Mouse (Mus musculus): Measurements from ENCODE around the gene 1810010H24Rik.

DNA sequence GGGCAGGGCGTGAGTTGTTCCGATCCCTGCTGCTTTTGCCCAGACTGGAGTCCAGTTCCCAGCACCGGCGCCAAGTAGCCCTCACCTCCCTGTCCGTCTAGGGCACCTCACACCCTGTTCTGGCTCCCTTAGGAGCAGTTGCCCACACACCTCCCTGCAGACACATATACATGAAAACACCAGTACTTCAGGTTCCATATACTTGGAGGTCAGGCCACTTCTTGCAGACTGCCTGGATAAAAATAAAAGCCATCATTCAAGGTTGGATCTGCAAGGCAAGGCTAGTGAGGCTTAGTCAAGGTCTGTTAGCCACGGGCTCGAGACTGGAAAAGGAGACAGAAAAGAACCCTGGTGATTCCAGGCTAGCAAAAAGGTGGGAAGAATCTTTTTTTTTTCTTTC is 6.2 kb downstream of the 1810010H24Rik start:
- TF ChIP-seq ZC3H11A (IDR thresholded peaks at IDR 0.05; ENCODE audit: borderline replicate concordance, low read depth, low read length): no peak
- TF ChIP-seq ZNF384 (IDR thresholded peaks at IDR 0.05; ENCODE audit: low read depth, low read length): no peak
- no peak for TF ChIP-seq CHD2 (IDR thresholded peaks at IDR 0.05; ENCODE audit: low read depth, low read length)

Measured in ES-E14 (cell line).